Mouse (Mus musculus) neural tube, embryonic 12.5 days (tissue): Measurements from ENCODE around the gene Bzw1. TPM values are rescaled to one million over a fixed set of nuclear protein-coding genes. Genes with fewer than 3 reads are reported as not detected.

Experiments used
- ATAC-seq: fragments of 200-750 bp; cut with Nextera tagmentation; 2 replicates; pipeline ENCODE4 v1.8.0; 2017; ENCODE audit warnings: low read depth, mild to moderate bottlenecking, moderate TSS enrichment, moderate library complexity; ENCODE audit not compliant: low FRiP score
- H3K27ac ChIP-seq: fragments of 300-500 bp; sonication (generic); 2 replicates; pipeline ENCODE4 v1.5.1; 2016
- H3K27me3 ChIP-seq: fragments of 300-500 bp; sonication (generic); replicated peaks from 2 replicates; pipeline ENCODE4 v1.6.1; 2016; ENCODE audit warnings: mild to moderate bottlenecking
- H3K36me3 ChIP-seq: fragments of 300-500 bp; sonication (generic); 2 replicates; pipeline ENCODE4 v1.6.1; 2016; ENCODE audit warnings: mild to moderate bottlenecking
- H3K4me1 ChIP-seq: fragments of 300-500 bp; sonication (generic); 2 replicates; pipeline ENCODE4 v1.6.1; 2016
- H3K4me2 ChIP-seq: fragments of 300-500 bp; sonication (generic); replicated peaks from 2 replicates; pipeline ENCODE4 v1.6.1; 2016; ENCODE audit warnings: mild to moderate bottlenecking
- H3K4me3 ChIP-seq: fragments of 300-500 bp; sonication (generic); 2 replicates; pipeline ENCODE4 v1.5.1; 2016
- H3K9ac ChIP-seq: fragments of 300-500 bp; sonication (generic); 2 replicates; pipeline ENCODE4 v1.6.1; 2016; ENCODE audit warnings: mild to moderate bottlenecking
- H3K9me3 ChIP-seq: fragments of 300-500 bp; sonication (generic); 2 replicates; pipeline ENCODE4 v1.6.1; 2016; ENCODE audit warnings: mild to moderate bottlenecking
- WGBS: fragments of 180-500 bp; shearing (Covaris S2); methylation state at CpG from one replicate; pipeline ENCODE4 v1.1.7; 2016; 5-methylcytosine and 5-hydroxymethylcytosine counted together
- polyA plus RNA-seq: library from polyadenylated mRNA; unstranded; fragments of >200 nt; fragmentation: Nextera tagmentation; extraction: Ambion mirVana; gene quantifications from 2 replicates; pipeline ENCODE4 v1.2.1, GENCODE M21; 2016

Gene Bzw1
- polyA plus RNA-seq, 1 experiment from 2014 or later = 442 TPM

DNA sequence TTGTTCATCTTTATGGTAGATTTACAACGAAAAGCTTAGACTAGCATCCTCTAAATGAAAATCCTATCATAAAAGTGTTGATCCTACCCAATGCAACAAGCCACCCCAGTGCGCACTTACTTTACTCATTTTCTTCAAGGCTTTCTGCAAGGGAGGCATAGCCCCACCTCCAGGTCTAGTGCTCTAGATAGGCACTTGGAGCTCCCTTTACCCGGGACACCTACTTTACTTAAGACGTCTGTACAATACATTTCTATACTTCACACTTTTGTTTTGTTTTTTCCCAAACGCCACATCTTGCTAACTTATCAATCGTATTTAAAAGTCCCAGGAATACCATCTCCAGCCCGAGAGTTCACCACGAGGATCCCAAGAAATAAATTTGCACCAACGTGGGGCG is 52.0 kb downstream of the Bzw1 start:
- WGBS = 11% methylated on average over 10 of the region's 10 CpGs
- Histone ChIP-seq H3K4me1 (peaks cover 23% of the 10 kb centered on the region), H3K9me3 (no peaks in the 10 kb centered on the region), H3K4me3 (peak overlapping the region; percentile 60), H3K9ac (peak overlapping the region; percentile 76), H3K27me3 (no peaks in the 10 kb centered on the region), H3K4me2 (peak overlapping the region; percentile 76), H3K27ac (peak overlapping the region; percentile 65; the same call in 1 of the 2 replicates), H3K36me3 (peaks cover 34% of the 10 kb centered on the region)
- 0 out of 2 replicates have a peak, but pooled peaks have one; percentile 33 for ATAC-seq

DNA sequence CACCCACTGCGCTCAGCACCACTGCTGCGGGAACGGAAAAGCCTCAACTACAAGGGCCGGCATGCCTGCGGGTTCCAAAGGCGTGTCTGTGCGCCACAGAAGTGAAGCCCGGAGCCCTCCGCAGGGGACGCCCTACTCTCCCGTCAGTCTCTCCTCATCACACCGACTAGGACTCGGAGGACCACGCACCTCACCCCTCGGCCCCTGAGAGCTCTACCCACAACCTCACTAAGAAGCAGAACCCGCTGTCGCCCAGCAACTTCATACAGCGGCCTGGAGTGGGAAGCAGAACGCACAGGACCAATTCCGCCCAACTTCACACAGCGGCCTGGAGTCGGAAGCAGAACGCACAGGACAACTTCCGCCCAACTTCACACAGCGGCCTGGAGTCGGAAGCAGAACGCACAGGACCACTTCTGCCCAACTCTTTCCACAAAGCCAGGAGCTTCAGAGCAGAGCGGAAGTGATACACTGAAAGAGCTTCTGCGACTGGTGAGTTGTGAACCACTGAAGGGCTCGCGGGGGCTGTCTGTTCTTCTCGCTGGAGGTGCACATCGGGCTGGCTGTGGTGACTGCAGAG is 52.5 kb downstream of the Bzw1 start, which contains the start of the genes Nif3l1 and Ppil3:
Gene Nif3l1 (plus strand): TSS at position 9 of the 580 bp plus-strand sequence.
Gene Ppil3 (minus strand): TSS at position 344 of the 580 bp plus-strand sequence.
- Histone ChIP-seq H3K4me2 (peak within 1 kb of the TSS; percentile 76), H3K9ac (peak within 1 kb of the TSS; percentile 76), H3K4me3 (peak within 1 kb of the TSS; percentile 60), H3K27me3 (no peaks in the 10 kb centered on the region), H3K9me3 (no peaks in the 10 kb centered on the region), H3K4me1 (peaks cover 23% of the 10 kb centered on the region), H3K27ac (peak within 1 kb of the TSS; percentile 65), H3K36me3 (peaks cover 30% of the 10 kb centered on the region)
- WGBS = under 1% methylated on average over 33 of the region's 33 CpGs
- ATAC-seq = peak; percentile 97

DNA sequence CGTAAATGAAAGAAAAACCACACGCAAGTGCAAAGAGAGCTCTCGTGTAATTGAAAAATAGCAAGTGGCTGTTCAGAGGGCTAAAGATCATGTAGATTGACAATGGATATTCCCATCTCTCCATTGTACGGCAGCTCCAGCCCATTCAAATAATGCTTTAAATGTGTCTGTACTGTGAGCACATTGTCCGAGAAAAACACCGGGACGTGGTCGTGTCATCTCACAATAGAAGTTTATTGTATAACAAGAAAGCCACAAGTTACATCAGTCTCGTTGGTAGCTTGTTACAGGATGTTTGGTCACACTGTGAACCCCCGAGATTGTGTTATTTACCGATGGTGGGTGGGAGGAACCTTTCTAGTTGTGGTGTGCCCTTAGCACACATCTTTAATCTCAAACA is 53.2 kb downstream of the Bzw1 start:
- Histone ChIP-seq H3K4me3 (peak overlapping the region; percentile 60), H3K27me3 (no peaks in the 10 kb centered on the region), H3K4me1 (peaks cover 23% of the 10 kb centered on the region), H3K36me3 (peaks cover 31% of the 10 kb centered on the region), H3K9me3 (no peaks in the 10 kb centered on the region), H3K9ac (peak overlapping the region; percentile 76), H3K4me2 (peak overlapping the region; percentile 76), H3K27ac (peak overlapping the region; percentile 11; the same call in 1 of the 2 replicates)
- peak; percentile 11; the same call in 1 of the 2 replicates for ATAC-seq
- WGBS = 9% methylated on average over 11 of the region's 11 CpGs

DNA sequence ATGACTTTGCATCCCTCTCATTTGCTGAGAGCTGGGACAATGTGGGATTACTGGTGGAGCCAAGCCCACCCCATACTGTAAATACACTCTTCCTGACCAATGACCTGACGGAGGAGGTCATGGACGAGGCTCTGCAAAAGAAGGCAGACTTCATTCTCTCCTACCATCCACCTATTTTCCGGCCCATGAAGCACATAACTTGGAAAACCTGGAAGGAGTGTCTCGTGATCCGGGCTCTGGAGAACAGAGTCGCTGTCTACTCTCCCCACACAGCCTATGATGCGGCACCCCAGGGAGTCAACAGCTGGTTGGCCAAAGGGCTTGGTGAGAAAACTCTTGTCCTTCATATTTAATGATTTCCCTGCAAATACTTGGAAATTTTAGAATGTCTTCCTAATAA is 55.1 kb downstream of the Bzw1 start:
- WGBS = 96% methylated on average over 7 of the region's 7 CpGs
- H3K27me3 ChIP-seq = no peaks in the 10 kb centered on the region
- peaks cover 23% of the 10 kb centered on the region for H3K4me1 ChIP-seq
- peaks cover 37% of the 10 kb centered on the region for H3K36me3 ChIP-seq
- H3K9ac ChIP-seq = no peak overlapping the region
- H3K4me2 ChIP-seq = no peak overlapping the region
- no peak overlapping the region for H3K4me3 ChIP-seq
- no peak for ATAC-seq
- no peaks in the 10 kb centered on the region for H3K9me3 ChIP-seq
- no peak overlapping the region for H3K27ac ChIP-seq

DNA sequence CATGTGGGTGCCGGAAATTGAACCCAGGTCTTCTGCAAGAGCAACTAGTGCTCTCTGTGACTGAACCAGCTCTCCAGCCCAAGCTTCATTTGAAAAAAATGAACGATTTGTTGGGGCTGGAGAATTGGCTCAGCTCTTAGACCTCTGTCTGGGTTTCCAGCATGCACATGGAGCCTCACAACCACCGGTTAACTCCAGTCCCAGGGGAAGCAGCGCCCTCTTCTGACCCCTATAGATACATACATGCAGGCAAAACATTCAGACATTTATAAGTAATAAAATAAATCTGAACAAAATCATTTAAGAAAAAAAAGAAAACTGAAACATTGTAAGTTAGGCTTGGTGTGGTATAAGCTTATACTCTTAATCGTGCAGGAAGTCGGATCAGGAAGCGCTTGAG is 55.7 kb downstream of the Bzw1 start:
- no peaks in the 10 kb centered on the region for H3K9me3 ChIP-seq
- no peak overlapping the region for H3K9ac ChIP-seq
- peaks cover 43% of the 10 kb centered on the region for H3K36me3 ChIP-seq
- H3K27ac ChIP-seq = no peak overlapping the region
- peaks cover 23% of the 10 kb centered on the region for H3K4me1 ChIP-seq
- ATAC-seq = no peak
- H3K27me3 ChIP-seq = no peaks in the 10 kb centered on the region
- 92% methylated on average over 7 of the region's 7 CpGs for WGBS
- no peak overlapping the region for H3K4me2 ChIP-seq
- no peak overlapping the region for H3K4me3 ChIP-seq

DNA sequence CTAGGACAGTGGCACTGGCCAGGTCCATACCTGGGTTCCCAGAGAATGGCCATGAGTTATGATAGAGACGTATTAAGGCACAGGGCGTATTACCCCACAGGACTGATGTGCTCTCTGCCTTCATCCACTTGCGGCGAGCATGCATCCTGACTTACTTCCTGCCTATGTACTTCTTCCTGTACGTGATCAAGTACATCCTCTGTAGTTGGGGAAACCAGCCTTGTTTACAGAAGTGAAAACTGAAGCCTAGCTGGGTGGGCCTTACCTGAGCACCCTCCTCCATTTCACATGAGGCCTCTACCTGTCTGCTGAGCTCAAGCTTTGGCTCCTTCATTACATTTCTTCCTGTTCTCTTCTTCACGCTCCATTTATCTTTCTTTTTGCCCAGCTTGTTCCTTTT is 61.6 kb downstream of the Bzw1 start:
- no peaks in the 10 kb centered on the region for H3K27me3 ChIP-seq

More for the DNA sequence above, 61.6 kb downstream of the Bzw1 start:
- H3K36me3 ChIP-seq = peaks cover 85% of the 10 kb centered on the region
- ATAC-seq = no peak
- no peaks in the 10 kb centered on the region for H3K4me1 ChIP-seq
- H3K9me3 ChIP-seq = no peaks in the 10 kb centered on the region
- no peak overlapping the region for H3K4me3 ChIP-seq
- WGBS = 92% methylated on average over 6 of the region's 6 CpGs
- no peak overlapping the region for H3K27ac ChIP-seq
- H3K9ac ChIP-seq = no peak overlapping the region
- H3K4me2 ChIP-seq = no peak overlapping the region

Other genes with a start within 250 kb of the Bzw1 start
- 0.22 and 0.23 TPM in 2 replicates for gene Aox4, start 182.5 kb upstream of the Bzw1 start, polyA plus RNA-seq
- gene Aox2, start 114.6 kb upstream of the Bzw1 start, polyA plus RNA-seq = not detected in 2 replicates
- gene Clk1, start 31.2 kb downstream of the Bzw1 start, polyA plus RNA-seq = 164 and 177 TPM in 2 replicates
- 58.2 and 60.4 TPM in 2 replicates for gene Nif3l1, start 52.3 kb downstream of the Bzw1 start, polyA plus RNA-seq
- gene Ppil3, start 52.6 kb downstream of the Bzw1 start, polyA plus RNA-seq = 45.4 and 50.9 TPM in 2 replicates
- 33.1 and 38.1 TPM in 2 replicates for gene Orc2, start 112.2 kb downstream of the Bzw1 start, polyA plus RNA-seq
- gene Fam126b, start 193.4 kb downstream of the Bzw1 start, polyA plus RNA-seq = 8.5 and 9.4 TPM in 2 replicates
- gene Ndufb3, start 193.5 kb downstream of the Bzw1 start, polyA plus RNA-seq = 168 and 179 TPM in 2 replicates